Comparison of ENCODE assay signal across 8 mouse cellular contexts in genomic region chrX:7776329-7777082, GRCm38 (mm10). TPM values are rescaled to one million over a fixed set of nuclear protein-coding genes. Genes with fewer than 3 reads are reported as not detected.
A peak's percentile ranks its signal among the peaks of the same experiment; 100 is the strongest.
DNase-seq lines count a peak whose midpoint lies in the region; ATAC-seq and TF ChIP-seq lines count a peak whose summit lies in the region.

No protein-coding gene starts in this region.

- H3K36me3 ChIP-seq in heart, adult 2 months (ENCODE audit: control insufficient read depth, insufficient read depth, low read length) = no peaks in the 10 kb centered on the region
- H3K36me3 ChIP-seq in heart, embryonic 11.5 days (ENCODE audit: control insufficient read depth, insufficient read depth, low read length) = no peaks in the 10 kb centered on the region
- H3K36me3 ChIP-seq in heart, embryonic 15.5 days = no peaks in the 10 kb centered on the region

- TF ChIP-seq EP300 in heart, adult 2 months (IDR thresholded peaks at IDR 0.05; ENCODE audit: insufficient read depth, low read depth, low read length) = no peak

- WGBS in heart, adult 2 months = 44% methylated on average over 8 of the region's 8 CpGs
- WGBS in heart, embryonic 11.5 days (ENCODE audit: insufficient replicate concordance) = 45% methylated on average over 8 of the region's 8 CpGs
- 44% methylated on average over 8 of the region's 8 CpGs for WGBS in heart, embryonic 15.5 days

- H3K27me3 ChIP-seq in heart, adult 2 months (ENCODE audit: control insufficient read depth, insufficient read depth, low read length) = no peaks in the 10 kb centered on the region
- no peaks in the 10 kb centered on the region for H3K27me3 ChIP-seq in heart, embryonic 11.5 days (ENCODE audit: control insufficient read depth, insufficient read depth, low read length)
- H3K27me3 ChIP-seq in heart, embryonic 15.5 days = no peaks in the 10 kb centered on the region

- TF ChIP-seq CTCF in heart, adult 2 months (IDR thresholded peaks at IDR 0.05) = peak; percentile 83

- H3K27ac ChIP-seq in heart, adult 2 months = no peak overlapping the region
- no peak overlapping the region for H3K27ac ChIP-seq in heart, embryonic 11.5 days (ENCODE audit: low read depth, low read length)
- H3K27ac ChIP-seq in heart, embryonic 15.5 days = no peak overlapping the region

- no peak overlapping the region for H3K4me2 ChIP-seq in heart, embryonic 11.5 days
- no peak overlapping the region for H3K4me2 ChIP-seq in heart, embryonic 15.5 days

- H3K4me3 ChIP-seq in heart, adult 2 months = no peak overlapping the region
- H3K4me3 ChIP-seq in heart, embryonic 11.5 days (ENCODE audit: low read depth, low read length) = no peak overlapping the region
- H3K4me3 ChIP-seq in heart, embryonic 15.5 days = no peak overlapping the region

- no peaks in the 10 kb centered on the region; the same call in 1 of the 2 replicates for H3K4me1 ChIP-seq in heart, adult 2 months (ENCODE audit: control insufficient read depth, insufficient read depth, low read length)
- no peaks in the 10 kb centered on the region for H3K4me1 ChIP-seq in heart, embryonic 11.5 days (ENCODE audit: control insufficient read depth, insufficient read depth, low read length)
- H3K4me1 ChIP-seq in heart, embryonic 15.5 days (replicated peaks) = no peaks in the 10 kb centered on the region

- H3K9me3 ChIP-seq in heart, embryonic 11.5 days (replicated peaks; ENCODE audit: control insufficient read depth, low read length) = no peaks in the 10 kb centered on the region
- H3K9me3 ChIP-seq in heart, embryonic 15.5 days (replicated peaks) = no peaks in the 10 kb centered on the region

- TF ChIP-seq POLR2A in heart, adult 2 months (IDR thresholded peaks at IDR 0.05; ENCODE audit: insufficient read depth, low read depth, low read length) = no peak

- intact Hi-C loops in heart, adult 2 months (cut with DNase I) = loop anchor here (1.0 to 10.0 kb wide), 3 partner anchors 23 to 352 kb away; no protein-coding TSS in a partner anchor

- no peak for ATAC-seq in heart, embryonic 11.5 days (replicated peaks; ENCODE audit: insufficient number of reproducible peaks, low FRiP score, low TSS enrichment)
- ATAC-seq in heart, embryonic 15.5 days (replicated peaks; ENCODE audit: insufficient number of reproducible peaks, insufficient read depth, low FRiP score, low read depth) = 0 out of 2 replicates have a peak, but pooled peaks have one; percentile 27

- no peak overlapping the region for H3K9ac ChIP-seq in heart, adult 2 months (ENCODE audit: low read depth, low read length)
- no peak overlapping the region for H3K9ac ChIP-seq in heart, embryonic 11.5 days (ENCODE audit: low read depth, low read length)
- H3K9ac ChIP-seq in heart, embryonic 15.5 days = no peak overlapping the region

- peak; percentile 37 to 52 for DNase-seq in heart, adult 2 months
- peak; percentile 29 for DNase-seq in MN1 (ENCODE audit: low spot score)
- DNase-seq in embryo, embryonic 10 days (ENCODE audit: low spot score) = peak; percentile 59
- DNase-seq in kidney, postnatal 14 days = peak; percentile 61
- peak; percentile 71 for DNase-seq in lung, postnatal 14 days
- DNase-seq in right cerebral cortex, postnatal 25 days = peak; percentile 35

- no peaks in the 10 kb centered on the region for H3K79me2 ChIP-seq in heart, adult 2 months (replicated peaks; ENCODE audit: control insufficient read depth, insufficient read depth, low read length)

RNA-seq across cellular contexts. Expression of gene Gripap1, which starts 13.1 kb away (rescaled TPM):
- total RNA-seq in heart, adult 2 months (2021) = 10 to 100 TPM; 20.8 to 24.6 TPM
- 25.3 and 38.9 TPM in 2 replicates for polyA plus RNA-seq in heart, adult 2 months (2012; rRNA removed)
- 26.5 and 26.8 TPM in 2 replicates for polyA plus RNA-seq in heart, embryonic 11.5 days (2014; fragmentation: Nextera tagmentation; extraction: Ambion mirVana)
- polyA plus RNA-seq in heart, embryonic 15.5 days (2015; fragmentation: Nextera tagmentation; extraction: Ambion mirVana) = 25.9 and 31.1 TPM in 2 replicates

RNA-seq across cellular contexts. Expression of gene Tfe3, which starts 14.1 kb away (rescaled TPM):
- total RNA-seq in heart, adult 2 months (2021) = 10 to 100 TPM; 13.0 to 15.4 TPM
- polyA plus RNA-seq in heart, adult 2 months (2012; rRNA removed) = 11.1 and 13.5 TPM in 2 replicates
- 12.1 and 15.0 TPM in 2 replicates for polyA plus RNA-seq in heart, embryonic 11.5 days (2014; fragmentation: Nextera tagmentation; extraction: Ambion mirVana)
- 16.6 and 21.7 TPM in 2 replicates for polyA plus RNA-seq in heart, embryonic 15.5 days (2015; fragmentation: Nextera tagmentation; extraction: Ambion mirVana)

RNA-seq across cellular contexts. Expression of gene Ccdc120, which starts 25.8 kb away (rescaled TPM):
- 1 to 10 TPM in 1 of 2 experiments, under 1 TPM in 1; 0.32 to 1.1 TPM for total RNA-seq in heart, adult 2 months (2021)
- polyA plus RNA-seq in heart, adult 2 months (2012; rRNA removed) = 1.1 and 2.8 TPM in 2 replicates
- polyA plus RNA-seq in heart, embryonic 11.5 days (2014; fragmentation: Nextera tagmentation; extraction: Ambion mirVana) = 5.2 and 8.5 TPM in 2 replicates
- 4.1 and 8.7 TPM in 2 replicates for polyA plus RNA-seq in heart, embryonic 15.5 days (2015; fragmentation: Nextera tagmentation; extraction: Ambion mirVana)

RNA-seq across cellular contexts. Expression of gene Kcnd1, which starts 45.6 kb away (rescaled TPM):
- under 1 TPM; 0.21 to 0.27 TPM for total RNA-seq in heart, adult 2 months (2021)
- polyA plus RNA-seq in heart, adult 2 months (2012; rRNA removed) = 0.59 and 1.2 TPM in 2 replicates
- 1.6 TPM in 2 replicates for polyA plus RNA-seq in heart, embryonic 11.5 days (2014; fragmentation: Nextera tagmentation; extraction: Ambion mirVana)
- polyA plus RNA-seq in heart, embryonic 15.5 days (2015; fragmentation: Nextera tagmentation; extraction: Ambion mirVana) = 0.69 and 1.0 TPM in 2 replicates

RNA-seq across cellular contexts. Expression of gene Praf2, which starts 48.3 kb away (rescaled TPM):
- 1 to 10 TPM; 6.1 to 6.7 TPM for total RNA-seq in heart, adult 2 months (2021)
- 15.8 and 19.5 TPM in 2 replicates for polyA plus RNA-seq in heart, adult 2 months (2012; rRNA removed)
- polyA plus RNA-seq in heart, embryonic 11.5 days (2014; fragmentation: Nextera tagmentation; extraction: Ambion mirVana) = 52.3 and 55.9 TPM in 2 replicates
- polyA plus RNA-seq in heart, embryonic 15.5 days (2015; fragmentation: Nextera tagmentation; extraction: Ambion mirVana) = 30.5 and 39.4 TPM in 2 replicates
